Mouse (Mus musculus) left cerebral cortex, postnatal 14 days (tissue): ENCODE data around the gene Mindy3. TPM values are rescaled to one million over a fixed set of nuclear protein-coding genes. Genes with fewer than 3 reads are reported as not detected.
"Not testable (repeated sequence)": the region's sequence is repeated elsewhere in the genome, so short reads cannot be mapped to it uniquely, and the experiment has no call there.

ENCODE experiments used
- DNase-seq, 2 experiments: peaks; one replicate each; pipeline ENCODE4 v3.0.0; 2021 to 2022; ENCODE audit warnings: low spot score in 2 of 2, mixed read lengths in 1 of 2
- intact Hi-C: fragments of 180-260 bp; cut with DNase I; formaldehyde crosslinking; loops from one replicate; pipeline ENCODE4 v1.15.1; 2025
- long read RNA-seq, 2 experiments: library from polyadenylated mRNA; stranded (forward); transcript quantifications; one replicate each; pipeline ENCODE4 v2.0.0; 2021
- total RNA-seq, 2 experiments: library from RNA; stranded (reverse); gene quantifications; 2 replicates each; pipeline ENCODE4 v1.2.3; 2021

Mindy3 gene
- total RNA-seq, result 10 to 100 TPM; 67.9 to 69.0 TPM
- long read RNA-seq, experiment 1, transcript Mindy3-201 (15 exons, 2,344 nt), result major isoform, 18 of 71 reads
- long read RNA-seq, experiment 1, transcript Mindy3-214 (12 exons, 1,984 nt), result minor isoform, 6 of 71 reads
- long read RNA-seq, experiment 1, transcript Mindy3-217 (10 exons, 1,843 nt), result minor isoform, 8 of 71 reads
- long read RNA-seq, experiment 1, partial matches to known transcripts, result 3 of 71 reads
- long read RNA-seq, experiment 1, other reads (novel, unspliced or antisense), result 33 of 71 reads
- long read RNA-seq, experiment 2, transcript Mindy3-217 (10 exons, 1,843 nt), result major isoform, 7 of 46 reads
- long read RNA-seq, experiment 2, transcript Mindy3-201 (15 exons, 2,344 nt), result major isoform, 7 of 46 reads
- long read RNA-seq, experiment 2, partial matches to known transcripts, result 1 of 46 reads
- long read RNA-seq, experiment 2, other reads (novel, unspliced or antisense), result 26 of 46 reads

DNA sequence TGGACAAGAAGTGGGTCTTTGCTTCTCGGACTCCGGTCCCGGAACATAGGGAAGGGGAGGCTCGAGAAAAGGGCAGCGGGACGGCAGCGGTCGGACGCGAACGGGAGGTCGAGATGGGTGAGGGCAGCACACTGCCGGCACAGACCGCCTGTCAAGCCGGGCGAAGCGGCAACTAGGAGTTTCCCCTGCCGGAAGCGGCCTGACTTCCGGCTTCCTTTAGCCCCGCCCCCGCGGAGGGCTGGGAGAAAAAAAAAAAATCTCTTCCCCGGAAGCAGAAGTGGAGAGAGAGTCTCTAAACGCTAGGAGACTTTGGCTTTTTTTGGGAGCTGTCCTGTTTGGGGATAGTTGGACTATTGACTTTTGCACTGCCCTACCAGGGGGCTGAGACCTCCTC is at the start of gene Mindy3:
Gene Mindy3, minus strand, starts transcription at position 209 of the 394 bp plus-strand sequence.
- intact Hi-C loops, result no loop called here
- peak; percentile 86 to 87 for DNase-seq

- intact Hi-C loops, result no loop called here
- no peak for DNase-seq
These were observed 40.5 kb upstream of the Mindy3 start for GRCm38 (mm10) chr2:12459732-12460131.

DNA sequence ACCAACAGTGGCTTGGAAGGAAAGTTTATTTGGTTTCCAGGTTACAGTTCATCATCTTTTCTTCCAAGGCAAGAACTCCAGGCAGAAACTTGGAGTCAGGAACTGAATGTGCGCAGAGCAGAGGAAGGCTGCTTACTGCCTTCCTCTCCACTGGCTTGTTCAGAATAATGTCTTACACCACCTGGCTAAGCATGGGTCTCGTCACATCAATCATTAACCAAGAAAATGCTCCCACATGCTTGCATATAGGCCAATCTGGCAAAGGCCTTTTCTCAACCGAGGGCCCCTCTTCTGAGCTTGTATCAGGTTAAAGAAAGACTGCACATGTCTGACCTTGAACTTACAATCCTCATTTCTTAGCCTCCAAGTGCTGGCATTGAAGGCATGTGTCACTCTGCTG is 30.8 kb upstream of the Mindy3 start:
- DNase-seq, result no peak
- intact Hi-C loops, result no loop called here

- intact Hi-C loops, result no loop called here
- DNase-seq, result no peak
These were observed 20.9 kb upstream of the Mindy3 start for GRCm38 (mm10) chr2:12440120-12440519.

- intact Hi-C loops, result loop anchor here (5.0 to 10.0 kb wide), 2 partner anchors 798 to 825 kb away; no protein-coding TSS in a partner anchor
- no peak for DNase-seq
These were observed 20.3 kb upstream of the Mindy3 start for GRCm38 (mm10) chr2:12439543-12439942.

DNA sequence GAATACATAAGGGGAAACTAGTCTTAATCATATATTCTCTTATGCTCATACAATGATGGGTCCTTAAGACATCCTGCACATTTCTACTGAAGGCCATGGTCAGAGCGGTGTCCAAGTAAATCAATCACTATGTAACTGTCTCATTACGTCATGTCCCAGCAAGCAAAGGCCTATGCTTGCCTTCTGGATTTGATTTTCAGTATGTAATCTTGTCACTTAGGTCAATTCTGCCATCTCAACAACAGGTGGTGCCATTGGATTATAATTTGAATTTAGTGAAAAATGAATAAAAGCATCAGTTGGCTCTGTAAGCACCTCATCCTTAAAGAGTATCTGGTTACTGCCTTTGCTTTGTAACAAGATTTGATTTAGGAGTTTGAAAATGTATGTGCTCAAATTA is 18.9 kb upstream of the Mindy3 start:
- DNase-seq, result peak; percentile 18 to 77
- intact Hi-C loops, result loop anchor here (5.0 to 10.0 kb wide), 2 partner anchors 799 to 827 kb away; no protein-coding TSS in a partner anchor

GRCm38 (mm10) chr2:12432055-12432454 is 12.8 kb upstream of the Mindy3 start:
- intact Hi-C loops, result loop anchor here (10.0 kb wide), 1 partner anchor 833 kb away; no protein-coding TSS in a partner anchor
- no peak for DNase-seq

DNA sequence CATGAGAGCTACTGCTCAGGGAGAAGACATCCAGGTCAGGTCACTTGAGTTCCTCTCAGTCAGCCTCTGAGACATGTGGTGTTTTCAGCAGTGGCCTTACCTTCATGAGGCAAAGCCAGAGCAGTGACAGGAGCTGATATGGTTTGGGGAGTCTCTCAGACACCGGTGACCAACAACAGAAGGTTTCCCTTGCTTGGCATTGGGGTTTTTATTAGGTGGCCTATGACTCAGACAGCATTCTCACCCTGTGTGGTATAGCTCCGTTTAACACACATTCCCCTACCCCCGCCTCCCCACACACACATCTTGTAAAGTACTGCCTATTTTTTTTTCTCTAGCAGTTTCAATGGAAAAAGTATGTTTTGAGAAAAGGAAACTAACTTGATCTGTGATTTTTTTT is 5.1 kb upstream of the Mindy3 start:
- intact Hi-C loops, result no loop called here
- no peak for DNase-seq

GRCm38 (mm10) chr2:12423426-12423825 is 4.2 kb upstream of the Mindy3 start:
- DNase-seq, intact Hi-C loops: not testable (repeated sequence)

DNA sequence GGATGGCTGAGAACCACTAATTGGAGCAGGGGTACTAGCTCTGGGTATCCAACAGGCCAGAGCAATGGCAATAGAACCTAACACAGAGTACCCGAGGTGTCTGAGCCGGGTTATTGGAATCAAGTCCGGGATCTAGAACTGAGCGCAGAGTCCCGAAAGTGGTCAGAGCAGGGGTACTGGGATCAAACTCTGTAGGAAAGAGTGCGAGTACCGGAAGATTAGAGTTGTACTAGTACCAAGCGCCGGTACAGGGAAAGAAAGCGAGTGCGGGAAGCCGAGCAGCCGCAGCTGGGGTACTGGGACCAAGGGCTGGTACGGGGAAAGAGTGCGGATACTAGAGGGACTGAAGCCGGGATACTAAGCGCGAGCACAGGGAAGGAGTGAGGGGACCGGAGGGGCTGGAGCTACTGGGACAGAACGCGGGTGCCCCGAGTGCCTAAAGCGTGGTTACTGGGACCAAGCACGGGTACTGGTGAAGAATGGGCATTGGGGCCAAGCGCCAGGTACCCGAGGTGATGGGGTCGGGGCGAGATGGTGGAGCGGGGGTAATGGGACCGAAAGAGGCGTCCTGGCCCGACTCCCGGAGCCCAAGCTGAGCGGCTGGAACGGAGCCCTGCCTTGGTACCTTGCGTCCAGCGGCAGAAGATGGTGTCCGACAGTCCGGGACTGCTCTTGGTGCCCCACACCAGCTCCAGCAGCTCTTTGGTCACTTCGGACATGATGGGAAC is 572 bp downstream of the Mindy3 start:
- peak; percentile 12 to 14 for DNase-seq
- intact Hi-C loops, result no loop called here

GRCm38 (mm10) chr2:12418121-12418520 is 1.1 kb downstream of the Mindy3 start:
- intact Hi-C loops, result no loop called here
- DNase-seq, result no peak

DNA sequence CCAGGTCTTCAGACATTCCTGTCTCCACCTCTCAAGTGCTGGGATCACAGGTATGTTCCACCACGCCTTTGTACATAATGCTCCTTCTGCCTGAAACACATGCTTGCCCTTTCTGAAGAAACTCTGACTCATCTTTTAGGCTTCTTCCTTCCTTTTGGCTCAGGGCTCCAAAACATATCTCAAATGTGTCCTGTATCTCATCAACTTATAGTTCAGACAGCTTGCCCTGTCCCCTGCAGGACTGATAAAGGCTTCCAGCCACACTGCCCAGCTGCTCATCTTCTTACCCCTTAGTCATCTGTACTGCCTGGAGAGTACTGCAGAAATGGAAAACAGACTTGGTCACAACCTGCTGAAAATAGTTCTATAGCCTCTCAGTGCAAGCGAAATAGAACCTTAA is 7.0 kb downstream of the Mindy3 start:
- DNase-seq, result no peak
- intact Hi-C loops, result no loop called here

- intact Hi-C loops, result no loop called here
- DNase-seq, result no peak
These were observed 8.1 kb downstream of the Mindy3 start for GRCm38 (mm10) chr2:12411129-12411528.

DNA sequence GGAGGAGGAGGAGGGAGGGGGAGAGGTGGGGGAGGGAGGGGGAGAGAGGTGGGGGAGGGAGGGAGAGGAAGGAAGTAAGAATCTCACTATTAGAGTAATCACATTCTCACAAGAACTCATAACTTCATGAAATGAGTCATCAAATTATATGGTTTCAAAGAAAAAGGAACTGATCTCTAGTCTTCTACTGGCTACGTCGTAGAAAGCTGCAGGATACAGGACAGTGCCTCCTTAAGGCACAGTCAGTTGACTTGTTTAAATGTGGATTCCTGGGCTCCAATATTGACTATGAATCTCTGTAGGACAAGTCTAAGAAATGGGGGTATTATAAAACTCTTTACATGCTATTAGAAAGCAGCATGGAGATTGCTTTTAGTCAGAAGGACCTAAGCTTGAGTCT is 12.5 kb downstream of the Mindy3 start:
- DNase-seq, result no peak
- intact Hi-C loops, result no loop called here

DNA sequence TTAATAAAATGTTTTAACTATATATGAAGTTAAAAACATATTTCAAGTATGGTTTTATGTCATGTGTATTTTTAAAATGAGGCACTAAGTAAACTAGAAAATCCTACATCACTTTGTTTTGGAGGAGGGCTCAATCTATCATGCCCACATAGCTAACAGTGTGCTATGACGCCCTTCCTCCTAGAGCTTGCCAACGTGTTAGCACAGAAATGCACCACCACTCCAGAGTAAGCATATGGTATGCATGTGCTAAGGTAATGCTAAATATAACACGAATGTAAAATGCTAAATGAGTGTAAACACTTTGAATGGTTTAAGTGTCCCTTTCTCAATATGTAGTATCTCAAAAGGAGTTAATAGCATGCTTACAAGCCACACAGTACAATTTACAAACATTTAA is 16.8 kb downstream of the Mindy3 start:
- intact Hi-C loops, result no loop called here
- no peak for DNase-seq

- peak in 1 of 2 experiments; percentile 41 for DNase-seq
- intact Hi-C loops, result no loop called here
These were observed 18.1 kb downstream of the Mindy3 start for GRCm38 (mm10) chr2:12401137-12401536.

GRCm38 (mm10) chr2:12389028-12389427 is 30.2 kb downstream of the Mindy3 start:
- peak; percentile 73 to 78 for DNase-seq
- intact Hi-C loops, result loop anchor here (2.0 to 5.0 kb wide), 3 partner anchors 82 to 386 kb away; no protein-coding TSS in a partner anchor

GRCm38 (mm10) chr2:12388569-12388968 is 30.7 kb downstream of the Mindy3 start:
- intact Hi-C loops, result loop anchor here (2.0 to 5.0 kb wide), 3 partner anchors 81 to 386 kb away; no protein-coding TSS in a partner anchor
- DNase-seq, result no peak

- intact Hi-C loops, result no loop called here
- DNase-seq, result no peak
These were observed 34.9 kb downstream of the Mindy3 start for GRCm38 (mm10) chr2:12384389-12384788.

DNA sequence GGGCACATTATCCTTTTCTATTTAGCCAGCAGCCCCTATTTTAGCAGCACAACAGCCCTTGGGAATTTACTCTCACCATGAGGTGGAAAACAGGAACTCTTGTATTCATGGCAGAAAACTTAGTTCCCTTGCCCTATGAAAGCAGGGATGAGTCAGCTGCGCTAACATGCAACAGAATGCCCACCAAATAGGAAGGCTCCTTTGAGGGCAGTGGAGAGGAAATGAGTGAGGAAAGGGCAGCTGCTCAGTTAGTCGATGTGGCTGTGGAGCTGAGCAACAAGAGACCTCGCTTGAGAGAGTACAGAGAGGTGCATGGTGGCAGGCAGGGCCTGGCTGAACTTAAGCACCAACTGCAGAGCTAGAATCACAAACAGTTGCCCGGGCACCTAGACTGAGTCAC is 36.6 kb downstream of the Mindy3 start:
- no peak for DNase-seq
- intact Hi-C loops, result no loop called here
